Mouse (Mus musculus) ovary, postnatal 14 days (tissue): ENCODE measurements around the gene Nxpe4.
"Not testable (repeated sequence)": the region's sequence is repeated elsewhere in the genome, so short reads cannot be mapped to it uniquely, and the experiment has no call there.

Experiments
- DNase-seq: peaks from one replicate; pipeline ENCODE4 v3.0.0; 2022; ENCODE audit warnings: low spot score

The Nxpe4 gene

GRCm38 (mm10) chr9:48240431-48240830 lies 78.6 kb downstream of the Nxpe4 start:
- DNase-seq: no peak

- no peak for DNase-seq
Measured at GRCm38 (mm10) chr9:48241791-48242190, 80.0 kb downstream of the Nxpe4 start.

- DNase-seq: no peak
Measured at GRCm38 (mm10) chr9:48242756-48243155, 80.9 kb downstream of the Nxpe4 start.

GRCm38 (mm10) chr9:48244175-48244574 lies 82.4 kb downstream of the Nxpe4 start:
- DNase-seq: no peak

- no peak for DNase-seq
Measured at GRCm38 (mm10) chr9:48245525-48245924, 83.7 kb downstream of the Nxpe4 start.

GRCm38 (mm10) chr9:48247276-48247675 lies 85.5 kb downstream of the Nxpe4 start:
- no peak for DNase-seq

GRCm38 (mm10) chr9:48252236-48252635 lies 90.4 kb downstream of the Nxpe4 start:
- DNase-seq: no peak

- no peak for DNase-seq
Measured at GRCm38 (mm10) chr9:48257001-48257400, 95.2 kb downstream of the Nxpe4 start.

GRCm38 (mm10) chr9:48257741-48258423 lies 96.1 kb downstream of the Nxpe4 start:
- peak; percentile 54 for DNase-seq

GRCm38 (mm10) chr9:48264616-48265015 lies 102.8 kb downstream of the Nxpe4 start:
- DNase-seq: no peak

GRCm38 (mm10) chr9:48265491-48265890 lies 103.7 kb downstream of the Nxpe4 start:
- DNase-seq: no peak

- peak; percentile 79 for DNase-seq
Measured at GRCm38 (mm10) chr9:48266286-48267027, 104.6 kb downstream of the Nxpe4 start.

GRCm38 (mm10) chr9:48267028-48267441 lies 105.2 kb downstream of the Nxpe4 start:
- DNase-seq: no peak

- no peak for DNase-seq
Measured at GRCm38 (mm10) chr9:48267960-48268359, 106.1 kb downstream of the Nxpe4 start.

- DNase-seq: no peak
Measured at GRCm38 (mm10) chr9:48276831-48277230, 115.0 kb downstream of the Nxpe4 start.

- DNase-seq: no peak
Measured at GRCm38 (mm10) chr9:48284221-48284620, 122.4 kb downstream of the Nxpe4 start.

- no peak for DNase-seq
Measured at GRCm38 (mm10) chr9:48290281-48290680, 128.5 kb downstream of the Nxpe4 start.

GRCm38 (mm10) chr9:48294754-48295153 lies 132.9 kb downstream of the Nxpe4 start:
- DNase-seq: no peak

- DNase-seq: no peak
Measured at GRCm38 (mm10) chr9:48298983-48299382, 137.2 kb downstream of the Nxpe4 start.

GRCm38 (mm10) chr9:48303564-48303963 lies 141.7 kb downstream of the Nxpe4 start:
- not testable (repeated sequence) for DNase-seq

- DNase-seq: no peak
Measured at GRCm38 (mm10) chr9:48311241-48311640, 149.4 kb downstream of the Nxpe4 start.

GRCm38 (mm10) chr9:48314194-48314593 lies 152.4 kb downstream of the Nxpe4 start:
- DNase-seq: no peak

- no peak for DNase-seq
Measured at GRCm38 (mm10) chr9:48315825-48316224, 154.0 kb downstream of the Nxpe4 start.

GRCm38 (mm10) chr9:48326338-48326737 lies 164.5 kb downstream of the Nxpe4 start:
- DNase-seq: no peak
